Mouse (Mus musculus) erythroid progenitor cell, adult 5-6 weeks (primary cell): Measurements from ENCODE around the gene Ccdc34. TPM values are rescaled to one million over a fixed set of nuclear protein-coding genes. Genes with fewer than 3 reads are reported as not detected.

ENCODE experiments used
- ATAC-seq: replicated peaks from 2 replicates; pipeline ENCODE4 v1.8.0; 2016; ENCODE audit warnings: moderate number of reproducible peaks, mild to moderate bottlenecking, moderate TSS enrichment, inconsistent platforms; ENCODE audit not compliant: poor library complexity, low FRiP score, severe bottlenecking
- total RNA-seq, 2 experiments: library from RNA; stranded (forward) in 1 of 2; stranded (reverse) in 1 of 2; fragments of 150-400 nt in 1 of 2; fragments of 186-747, 209-891 nt in 1 of 2; gene quantifications; 2 replicates each; pipeline versions ENCODE4 v1.2.3 to v1.2.4; 2015 to 2017; ENCODE audit warnings: low replicate concordance in 2 of 2

Gene Ccdc34
- total RNA-seq, 2 experiments from 2014 or later: 145 to 146 TPM

DNA sequence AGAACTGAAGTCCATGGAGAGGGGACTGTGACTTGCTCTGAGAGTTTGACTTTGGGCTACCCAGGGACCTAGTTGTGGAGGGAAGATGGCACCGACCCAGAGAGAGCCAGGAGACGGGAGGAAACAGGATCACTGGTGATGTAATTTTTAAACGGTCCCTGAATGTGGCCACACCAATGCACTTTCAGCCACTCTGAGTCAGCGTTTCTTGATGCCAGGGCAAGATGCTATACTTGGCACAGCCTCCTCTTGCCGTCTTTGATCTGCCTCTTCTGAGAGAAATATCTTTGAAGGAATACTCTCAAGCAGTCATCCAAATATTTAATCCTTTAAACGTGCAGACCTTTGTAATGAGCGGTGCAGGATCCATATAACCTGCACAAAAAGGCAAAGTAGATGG lies 154.8 kb downstream of the Ccdc34 start:
- no peak for ATAC-seq

DNA sequence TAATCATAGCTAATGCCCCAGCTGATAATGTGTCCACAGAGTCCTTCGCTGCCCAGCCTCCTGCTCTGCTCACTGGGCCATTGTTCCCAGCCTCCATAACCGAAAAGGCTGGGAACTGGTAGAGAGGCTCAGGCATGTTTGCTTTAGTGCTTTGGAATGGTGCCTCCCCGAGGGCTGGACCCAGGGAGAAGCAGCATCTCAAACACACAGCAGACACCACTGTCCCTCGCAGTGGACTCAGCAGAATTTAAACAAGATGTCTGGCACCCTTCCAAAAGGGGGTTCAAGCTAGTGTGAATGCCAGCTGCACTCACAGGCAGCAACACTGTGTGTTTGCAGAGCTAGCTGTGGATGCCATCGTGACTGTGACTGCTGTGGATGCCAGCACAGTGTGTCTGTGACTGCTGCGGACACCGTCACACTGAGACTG lies 156.2 kb downstream of the Ccdc34 start:
- no peak for ATAC-seq

DNA sequence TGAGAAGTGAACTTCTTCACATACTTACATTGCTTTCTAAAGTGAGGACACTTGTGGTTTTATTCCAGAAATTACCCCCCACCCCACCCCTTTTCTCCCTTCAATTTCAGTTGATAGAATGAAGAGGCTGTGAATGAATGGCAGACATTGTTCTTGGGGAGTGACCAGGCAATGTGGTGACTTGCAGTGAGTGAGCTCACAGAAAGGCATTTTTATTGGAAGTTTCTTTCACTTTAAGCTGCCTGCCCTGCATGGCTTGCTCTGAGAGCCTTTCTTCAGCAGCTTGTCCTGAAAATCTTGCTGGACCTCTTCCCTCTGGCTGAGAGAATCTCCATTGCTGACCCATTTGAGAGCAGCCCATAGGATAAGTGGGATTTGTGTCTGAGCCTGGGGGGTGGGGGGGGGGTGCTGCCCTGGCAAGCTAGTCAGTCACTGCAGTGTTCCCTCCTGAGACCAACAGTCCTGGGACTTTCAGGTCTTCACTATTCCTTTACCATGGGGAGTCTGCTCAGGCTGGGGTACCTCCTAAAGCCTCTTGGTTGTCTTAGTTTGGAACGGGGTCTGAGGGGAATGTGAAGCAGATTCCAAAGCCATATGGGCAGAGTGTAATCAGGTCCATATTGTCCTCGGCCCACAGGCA lies 159.3 kb downstream of the Ccdc34 start:
- no peak for ATAC-seq

DNA sequence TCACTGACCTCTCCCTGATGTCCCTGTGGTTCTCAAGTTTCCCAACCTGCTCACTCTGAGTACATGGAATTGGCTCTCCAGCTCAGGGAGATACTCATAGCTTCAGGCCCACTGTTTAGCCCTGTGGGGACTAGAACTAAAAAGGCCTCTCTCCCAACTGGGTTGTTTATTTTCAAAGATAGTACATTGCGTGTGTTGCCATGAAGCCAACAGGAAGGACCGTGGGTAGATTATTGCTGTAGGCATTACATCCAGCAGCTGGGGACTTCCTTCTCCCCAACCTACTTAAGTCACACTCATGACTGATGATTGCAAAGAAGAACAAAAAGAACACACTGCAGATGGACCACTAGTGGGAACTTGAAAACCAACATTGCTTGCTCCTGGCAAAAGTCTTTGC lies 159.8 kb downstream of the Ccdc34 start:
- no peak for ATAC-seq

DNA sequence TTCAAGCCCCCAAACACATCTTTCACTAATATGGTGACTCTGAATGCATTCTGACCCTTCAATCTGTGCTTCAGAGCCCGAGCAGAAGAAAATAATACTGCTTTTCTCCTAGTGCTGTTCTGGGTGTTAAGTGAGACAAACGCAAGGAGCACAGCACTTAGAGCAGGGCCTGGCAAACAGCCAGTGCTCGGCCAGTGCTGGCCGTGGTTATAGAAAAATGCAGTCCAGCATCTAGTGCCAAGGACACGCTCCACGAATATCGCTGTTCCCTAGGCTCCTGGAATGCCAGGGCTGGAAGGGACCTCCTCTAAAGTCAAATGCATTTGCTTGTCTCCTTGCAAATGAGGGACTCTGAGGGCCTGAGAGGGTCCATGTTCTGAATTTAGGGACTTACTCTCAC lies 160.3 kb downstream of the Ccdc34 start:
- ATAC-seq: no peak

DNA sequence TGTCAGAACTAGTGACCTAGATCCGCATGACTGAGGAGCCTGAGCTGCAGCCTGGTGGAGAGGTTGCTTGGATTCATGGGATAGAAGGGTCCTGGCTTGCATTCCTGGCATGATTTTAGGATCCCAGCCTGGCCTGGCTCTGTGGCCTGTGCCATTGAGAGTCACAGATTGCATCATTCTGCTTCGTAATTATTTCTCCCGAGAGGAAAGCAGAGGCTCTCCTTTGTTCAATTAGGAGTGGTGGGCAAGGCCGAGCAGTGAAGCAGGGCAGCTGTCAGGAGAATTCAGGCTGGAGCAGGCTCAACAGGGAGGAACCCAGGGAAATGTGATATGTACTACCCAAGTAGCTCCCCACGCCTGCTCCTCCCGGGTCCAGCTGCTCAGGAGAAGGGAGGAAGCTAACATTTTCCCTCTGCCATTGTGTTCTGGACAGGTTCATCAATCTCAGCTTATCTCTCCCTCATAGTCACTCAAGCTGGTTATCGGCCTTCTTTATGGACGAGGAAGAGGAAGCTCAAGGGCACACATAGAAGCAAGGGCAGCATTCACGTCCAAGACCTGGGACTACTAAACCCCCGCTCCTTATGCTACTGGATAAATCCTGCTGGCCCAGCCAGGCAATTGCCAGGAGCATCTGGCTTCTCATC lies 162.2 kb downstream of the Ccdc34 start:
- no peak for ATAC-seq

DNA sequence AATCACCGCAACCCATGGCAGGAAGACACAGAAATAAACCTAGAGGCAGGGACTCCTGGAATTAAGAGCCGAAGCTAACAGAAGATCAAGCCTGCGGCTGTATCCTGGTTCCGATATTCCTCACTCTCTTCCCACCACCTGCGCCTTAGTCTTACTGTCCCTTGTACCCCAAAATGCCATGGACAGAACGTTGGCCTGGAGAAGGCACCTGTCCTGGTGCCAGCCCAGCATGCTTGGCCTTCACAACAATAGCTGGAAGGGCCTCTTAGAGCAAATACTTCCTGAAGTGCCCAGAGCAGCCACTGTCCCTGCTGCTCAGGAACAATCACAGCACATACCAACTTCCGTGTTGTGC lies 162.7 kb downstream of the Ccdc34 start:
- no peak for ATAC-seq

DNA sequence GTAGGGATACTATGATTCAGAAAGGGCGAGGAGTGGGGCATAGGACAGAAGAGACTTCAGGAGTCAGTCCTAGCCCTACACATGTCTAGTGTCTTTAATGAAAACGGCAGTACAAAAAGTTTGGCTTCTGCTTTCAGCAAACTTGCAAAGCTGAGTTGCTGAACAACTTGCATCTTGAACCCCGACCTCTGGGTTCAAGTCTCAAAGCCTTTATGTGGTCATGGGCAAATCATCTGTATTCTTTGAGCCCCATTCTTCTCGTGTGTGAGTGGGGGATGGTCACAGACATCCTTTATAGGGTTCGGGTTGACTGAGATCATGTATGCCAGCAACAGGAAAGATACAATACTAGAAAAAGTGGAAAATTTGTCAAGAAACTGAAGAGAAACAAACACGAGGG lies 164.0 kb downstream of the Ccdc34 start:
- ATAC-seq: no peak

DNA sequence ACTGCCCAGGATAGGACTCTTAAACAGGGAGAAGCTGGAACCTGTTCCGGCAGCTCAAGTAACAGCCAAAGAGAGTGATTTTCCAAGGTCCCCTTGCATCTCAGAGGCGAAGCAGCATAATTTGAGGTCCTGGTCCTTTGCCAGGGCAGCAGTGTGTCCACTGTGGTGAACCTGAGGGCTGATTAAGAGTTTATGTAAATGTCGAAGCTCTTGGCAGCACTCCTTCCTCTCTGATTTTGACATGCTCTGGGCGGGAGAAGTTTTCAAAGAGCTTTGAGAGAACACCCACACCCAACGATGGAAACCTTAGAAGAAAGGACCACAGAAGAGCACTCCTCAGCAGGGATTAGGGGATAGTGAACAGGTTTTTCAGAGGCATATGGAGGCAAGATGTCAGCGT lies 164.6 kb downstream of the Ccdc34 start:
- ATAC-seq: no peak

DNA sequence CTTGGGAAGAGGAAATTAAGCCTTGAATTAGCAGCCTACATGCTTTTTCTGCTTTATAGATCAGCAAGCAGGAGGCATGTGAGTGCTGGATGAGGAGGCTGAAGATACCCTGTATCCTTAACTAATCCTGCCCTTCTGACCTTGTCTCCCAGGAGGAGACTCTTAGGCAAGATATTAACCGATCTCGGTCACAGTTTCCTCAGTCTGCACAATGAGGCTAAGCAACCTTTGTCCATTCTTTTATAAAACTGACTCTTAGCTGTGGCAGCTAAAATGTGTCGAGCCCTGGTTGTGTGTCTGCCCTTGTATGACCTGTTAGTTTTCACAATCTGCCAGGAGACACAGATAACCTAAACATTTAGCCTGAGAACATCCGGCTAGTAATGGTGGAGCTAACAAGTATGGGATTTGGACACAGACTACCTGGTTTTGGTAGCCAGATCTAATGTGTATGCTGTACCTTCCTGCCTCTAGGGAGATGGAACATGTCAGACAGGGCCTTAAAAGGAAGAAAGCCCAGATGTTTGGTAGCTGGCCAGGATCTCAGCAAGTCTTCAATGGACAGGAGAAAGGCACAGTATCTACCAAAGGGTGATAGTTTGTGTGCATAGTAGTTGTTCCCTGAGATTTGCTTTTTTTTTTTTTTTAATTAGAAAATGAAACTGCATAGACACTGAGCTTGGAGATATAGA lies 165.3 kb downstream of the Ccdc34 start:
- ATAC-seq: no peak

DNA sequence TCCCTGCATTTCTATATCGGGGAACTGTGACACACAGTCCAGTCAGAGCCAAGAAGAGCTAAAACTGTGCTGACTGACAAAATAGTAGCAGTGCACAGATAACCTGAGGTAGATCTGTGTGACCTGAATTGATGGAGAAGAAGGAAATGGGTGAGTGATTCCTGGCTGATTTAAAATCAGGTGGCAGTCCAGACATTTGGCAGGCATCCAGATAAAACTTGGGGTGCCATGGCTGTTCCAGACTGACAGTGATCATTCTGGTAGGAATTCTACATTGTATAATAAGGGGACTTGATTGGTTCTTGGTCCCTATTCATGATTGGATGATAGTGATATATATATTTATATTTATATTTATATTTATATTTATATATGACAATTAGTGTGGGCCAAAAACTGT lies 166.5 kb downstream of the Ccdc34 start:
- ATAC-seq: no peak

DNA sequence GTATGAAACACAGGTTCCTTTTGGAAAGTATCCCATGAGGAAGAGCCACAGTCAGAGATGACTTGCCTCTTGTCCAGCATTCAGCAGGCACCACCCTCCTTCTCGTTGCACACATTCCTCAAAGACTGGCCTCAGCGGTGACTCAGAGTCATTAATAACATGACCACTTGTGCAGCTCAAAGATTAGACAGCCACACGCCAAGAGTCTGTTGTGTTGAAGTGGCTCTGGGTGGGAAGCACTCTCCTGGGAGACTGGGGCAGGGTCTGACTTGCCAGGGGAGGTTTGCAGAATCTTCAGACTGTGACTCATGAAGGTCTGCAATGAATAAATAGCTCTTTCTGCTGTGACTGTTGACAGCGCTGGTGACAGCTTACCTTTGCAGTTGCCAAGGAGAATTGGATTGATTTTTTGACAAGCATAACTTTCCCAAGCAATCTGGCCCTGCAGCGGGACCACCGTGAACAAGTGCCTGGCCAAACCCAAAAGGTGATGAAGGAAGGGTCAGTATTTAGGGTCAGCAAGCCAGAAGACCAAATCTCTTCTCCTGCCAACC lies 168.9 kb downstream of the Ccdc34 start:
- ATAC-seq: no peak

DNA sequence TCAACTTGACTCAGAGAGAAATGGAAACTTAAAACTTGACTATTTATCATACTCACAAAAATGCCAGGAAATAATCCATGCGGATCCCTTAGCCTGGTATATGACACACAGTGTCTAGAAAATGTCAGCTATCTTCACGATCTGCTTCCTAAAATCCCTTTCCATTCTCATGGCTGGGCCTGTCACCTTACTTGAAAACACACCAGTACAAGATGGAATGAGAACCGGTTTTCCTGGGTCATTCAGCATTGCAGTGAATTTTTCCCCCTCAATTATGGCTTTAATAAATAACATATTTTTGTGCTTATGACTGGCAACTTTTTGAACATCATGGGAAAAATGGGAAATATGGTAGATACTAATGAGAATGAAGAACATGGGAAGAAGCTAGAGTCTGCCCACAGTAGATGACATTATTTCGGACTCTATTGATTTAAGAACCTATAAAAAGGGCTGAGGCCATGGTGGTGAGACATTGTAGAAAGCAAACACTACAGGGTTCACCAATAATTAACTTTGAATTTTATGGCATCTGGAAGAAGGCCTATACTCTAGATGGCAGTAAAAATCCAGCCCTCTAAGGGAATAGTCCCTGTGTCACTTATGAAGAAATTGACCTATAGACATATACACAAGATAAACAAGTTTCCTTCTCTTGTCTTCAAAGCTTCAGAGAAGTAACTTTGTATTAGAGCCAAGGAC lies 171.2 kb downstream of the Ccdc34 start:
- ATAC-seq: no peak

DNA sequence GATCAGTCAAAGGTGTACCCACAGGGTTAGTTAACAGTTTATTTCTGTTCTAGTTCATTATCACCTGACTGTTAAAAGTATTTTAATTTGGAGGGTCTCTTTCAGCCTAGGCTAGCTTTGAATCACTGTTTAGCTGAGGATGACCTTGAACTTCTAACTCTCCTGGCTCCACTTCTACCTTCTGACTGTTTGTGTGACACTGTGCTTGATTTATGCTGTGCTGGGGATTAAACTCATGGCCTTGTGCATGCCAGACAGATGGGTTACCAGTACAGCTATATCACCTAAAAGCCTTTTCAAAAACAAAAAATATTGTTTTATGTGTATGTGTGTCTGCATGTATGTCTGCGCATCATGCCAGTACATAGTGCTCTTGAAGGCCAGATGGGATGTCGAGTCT lies 172.8 kb downstream of the Ccdc34 start:
- ATAC-seq: no peak

DNA sequence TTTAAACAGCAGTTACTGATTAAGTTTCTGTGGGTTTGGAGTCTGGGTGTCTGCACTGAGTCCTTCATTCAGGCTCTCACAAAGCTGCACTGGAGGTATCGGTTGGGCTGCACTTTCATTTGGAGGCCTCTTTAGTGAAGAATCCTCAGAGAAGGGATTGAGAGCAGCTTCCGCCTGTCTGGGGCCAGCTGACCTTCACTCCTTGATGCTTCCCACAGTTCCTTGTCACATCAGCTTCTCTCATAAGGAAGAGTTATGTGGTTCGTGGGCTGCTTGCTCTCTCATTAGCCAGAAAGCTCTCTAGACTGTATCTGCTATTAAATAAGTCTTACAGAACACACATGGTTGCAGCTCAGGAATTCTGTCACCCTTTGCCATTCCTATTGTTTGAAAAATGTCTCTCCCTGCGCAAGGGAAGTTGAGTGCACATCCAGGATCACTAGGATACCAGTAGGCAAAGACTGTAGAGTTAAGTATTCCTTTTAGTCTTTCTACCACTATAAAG lies 173.6 kb downstream of the Ccdc34 start:
- no peak for ATAC-seq

DNA sequence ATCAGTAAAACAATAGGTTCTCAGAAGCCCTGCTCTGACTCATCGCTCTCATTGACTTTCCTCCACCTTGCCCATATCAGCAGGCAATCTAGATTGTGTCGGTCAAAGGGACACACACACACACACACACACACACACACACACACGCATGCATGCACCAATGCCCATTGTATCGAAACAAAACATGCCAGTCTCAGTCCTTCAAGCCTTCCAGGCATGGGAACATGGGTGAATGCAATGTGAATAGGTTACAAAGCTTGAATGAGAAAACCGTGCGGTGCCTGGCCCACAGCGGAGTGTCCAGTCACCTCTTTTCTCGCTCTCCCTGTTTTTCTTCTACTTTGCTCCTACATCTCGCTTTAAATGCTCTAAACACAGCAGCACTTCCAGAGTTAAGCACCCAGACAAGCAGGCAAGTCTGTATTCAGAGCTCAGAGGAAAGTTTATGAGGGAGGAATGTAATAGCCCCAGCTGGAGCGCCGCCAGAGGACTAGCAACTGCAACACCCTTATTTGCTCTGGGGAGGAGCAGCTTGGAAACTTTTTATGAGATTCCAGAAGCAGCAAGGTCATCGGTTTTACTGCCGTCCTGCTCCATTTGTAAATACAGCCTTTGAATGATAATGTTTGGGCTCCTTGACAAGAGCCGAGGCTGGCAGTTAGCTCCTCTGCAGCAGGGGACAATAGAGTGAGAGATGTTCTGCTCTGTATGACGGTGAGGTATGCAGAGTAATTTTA lies 174.5 kb downstream of the Ccdc34 start:
- ATAC-seq: no peak

DNA sequence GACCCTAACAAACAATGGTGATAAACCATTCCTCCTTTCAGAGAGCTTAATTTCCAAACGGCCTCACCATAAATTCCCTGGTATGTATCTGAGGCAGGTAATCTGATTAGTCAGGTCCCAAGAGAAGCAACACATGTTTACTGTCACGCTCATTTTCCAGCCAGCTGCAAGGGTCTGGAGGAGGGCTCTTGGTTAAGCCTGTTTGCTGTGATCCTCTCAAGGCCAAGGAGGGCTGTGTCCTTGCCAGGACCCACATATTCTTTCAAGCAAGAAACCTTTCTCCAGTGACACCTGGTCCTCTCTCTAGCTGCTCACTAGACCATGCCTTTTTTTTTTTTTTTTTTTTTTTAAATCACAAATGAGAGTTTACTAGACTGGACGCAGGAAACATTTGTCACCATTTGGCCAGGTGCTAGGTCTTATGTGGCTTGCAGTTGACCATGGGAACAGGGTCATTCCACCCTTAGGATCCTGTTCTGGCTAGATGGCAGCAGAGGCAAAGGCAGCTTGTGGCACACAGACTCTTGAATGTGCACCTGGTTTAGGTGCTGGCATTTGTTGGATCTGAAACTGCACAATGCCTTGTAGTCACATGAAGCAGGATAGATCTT lies 175.2 kb downstream of the Ccdc34 start:
- no peak for ATAC-seq

DNA sequence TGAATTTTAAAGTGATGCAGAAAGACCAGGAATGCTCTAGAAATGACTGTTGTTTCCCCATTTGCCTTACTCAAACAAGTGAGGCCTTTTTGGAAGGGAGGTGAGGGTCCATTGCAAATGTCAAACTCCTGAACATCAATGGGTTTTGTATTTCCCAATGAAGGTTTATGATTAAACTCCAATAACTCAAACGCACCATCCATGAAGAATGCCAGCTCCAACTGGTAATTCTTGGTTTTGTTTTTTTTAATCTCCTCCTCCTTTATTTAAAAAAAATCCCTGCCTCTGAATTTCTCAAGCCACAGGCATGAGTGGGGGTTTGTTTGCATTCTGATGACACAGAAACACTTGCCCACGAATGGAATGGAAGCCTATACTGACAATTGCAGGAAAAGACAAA lies 178.9 kb downstream of the Ccdc34 start:
- ATAC-seq: no peak

DNA sequence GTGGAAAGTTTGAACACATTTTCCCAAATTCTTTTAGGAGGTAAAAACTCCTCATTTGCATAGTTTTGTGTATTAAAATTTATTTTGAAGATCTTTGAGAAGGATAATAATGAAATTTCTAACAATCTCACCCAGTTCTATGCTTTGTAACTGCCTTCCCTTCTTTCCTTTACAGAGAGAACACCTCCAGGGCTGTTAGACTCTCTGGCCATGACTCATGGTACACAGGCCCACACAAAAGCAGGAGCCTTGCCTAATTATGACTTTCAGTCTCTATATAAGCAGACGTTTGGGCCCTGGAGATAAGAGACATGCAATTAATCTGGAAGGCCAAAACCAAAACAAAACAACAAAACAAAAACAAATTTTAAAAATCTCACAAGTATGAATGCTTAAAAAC lies 182.0 kb downstream of the Ccdc34 start:
- ATAC-seq: no peak
